Mouse (Mus musculus) liver, postnatal 0 days (tissue): ENCODE results near the gene Ppp1r14b.

Source experiments
- CTCF ChIP-seq: sonication (generic); IDR thresholded peaks from 2 replicates; pipeline ENCODE4 v1.5.1; 2016; ENCODE audit warnings: antibody characterized with exemption, low read depth
- EP300 ChIP-seq: IDR thresholded peaks from 2 replicates; pipeline ENCODE4 v1.6.1; 2016; ENCODE audit warnings: antibody characterized with exemption, low read depth, mild to moderate bottlenecking

DNA sequence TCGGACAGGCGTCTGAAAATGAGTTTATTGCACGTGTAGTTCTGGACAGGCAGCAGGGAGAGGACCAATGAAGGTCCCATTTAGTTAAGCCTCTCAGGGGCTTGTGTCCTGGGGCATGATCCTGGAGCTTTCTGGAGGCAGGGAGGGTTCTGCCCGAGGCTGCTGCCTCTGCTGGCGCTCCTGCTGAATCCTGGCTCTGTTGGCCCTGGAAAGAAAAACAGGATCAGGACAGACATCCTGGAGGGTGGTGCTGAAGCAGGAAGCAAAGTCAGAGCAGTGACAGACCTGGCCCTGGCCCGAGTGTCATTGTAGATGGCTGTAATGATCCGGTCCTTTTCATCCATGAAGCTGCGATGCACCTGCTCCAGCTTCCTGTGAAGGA, 13.1 kb downstream of the Ppp1r14b start:
- no peak for TF ChIP-seq EP300
- no peak for TF ChIP-seq CTCF
